Mouse (Mus musculus): Measurements from ENCODE around the gene Slc37a1.

DNA sequence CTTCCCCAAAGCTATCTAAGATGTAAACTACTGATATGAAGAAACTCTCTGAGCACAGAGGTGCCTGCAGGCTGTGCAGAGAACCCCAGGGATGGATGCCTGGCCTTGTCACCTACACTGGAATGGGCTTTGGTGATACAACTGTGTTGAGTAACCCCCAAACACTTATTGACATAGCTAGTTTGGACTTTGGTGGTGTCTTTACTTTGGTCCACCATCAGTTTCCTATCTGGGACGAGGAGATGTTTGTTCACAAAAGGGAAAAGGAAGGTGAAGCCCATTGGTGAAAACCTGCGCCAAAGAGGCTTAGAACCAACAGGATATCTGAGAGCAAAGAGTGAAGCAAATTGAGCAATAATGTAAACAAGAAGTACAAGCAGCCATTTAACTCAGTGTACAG, 83.6 kb downstream of the Slc37a1 start:
- TF ChIP-seq CTCF (IDR thresholded peaks at IDR 0.05; ENCODE audit: borderline replicate concordance, extremely low read depth, insufficient read depth, insufficient read length) (no peak), POLR2A (IDR thresholded peaks at IDR 0.05; ENCODE audit: borderline replicate concordance, extremely low read depth, insufficient read depth, insufficient read length, poor library complexity, severe bottlenecking) (no peak)

All from brain, embryonic 14.5 days (tissue).